Mouse (Mus musculus) forebrain, postnatal 0 days (tissue): ENCODE results near the gene Ceacam16. TPM values are rescaled to one million over a fixed set of nuclear protein-coding genes. Genes with fewer than 3 reads are reported as not detected.

Experiments used
- ATAC-seq: fragments of 200-750 bp; cut with Nextera tagmentation; 2 replicates; pipeline ENCODE4 v1.8.0; 2017; ENCODE audit warnings: mild to moderate bottlenecking, moderate library complexity
- DNase-seq: peaks from one replicate; pipeline ENCODE4 v3.0.0-alpha.2; 2015
- H3K27ac ChIP-seq: fragments of 300-500 bp; sonication (generic); 2 replicates; pipeline ENCODE4 v1.5.1; 2014; ENCODE audit warnings: low read depth, mild to moderate bottlenecking, antibody characterized with exemption, low read length, moderate library complexity, mixed read lengths
- H3K27me3 ChIP-seq: fragments of 300-500 bp; sonication (generic); 2 replicates; pipeline ENCODE4 v1.6.1; 2014; ENCODE audit warnings: mild to moderate bottlenecking, low read length, mixed read lengths; ENCODE audit not compliant: insufficient read depth
- H3K36me3 ChIP-seq: fragments of 300-500 bp; sonication (generic); 2 replicates; pipeline ENCODE4 v1.6.1; 2014; ENCODE audit warnings: mild to moderate bottlenecking, moderate library complexity; ENCODE audit not compliant: insufficient read depth
- H3K4me1 ChIP-seq: fragments of 300-500 bp; sonication (generic); 2 replicates; pipeline ENCODE4 v1.6.1; 2014; ENCODE audit warnings: antibody characterized with exemption; ENCODE audit not compliant: insufficient read depth
- H3K4me2 ChIP-seq: fragments of 300-500 bp; sonication (generic); 2 replicates; pipeline ENCODE4 v1.6.1; 2014; ENCODE audit warnings: low read depth, mild to moderate bottlenecking, moderate library complexity
- H3K4me3 ChIP-seq: fragments of 300-500 bp; sonication (generic); 2 replicates; pipeline ENCODE4 v1.5.1; 2014; ENCODE audit warnings: low read depth, low read length, mixed read lengths
- H3K9ac ChIP-seq: fragments of 300-500 bp; sonication (generic); 2 replicates; pipeline ENCODE4 v1.6.1; 2014; ENCODE audit warnings: mild to moderate bottlenecking
- H3K9me3 ChIP-seq: fragments of 300-500 bp; sonication (generic); 2 replicates; pipeline ENCODE4 v1.6.1; 2016; ENCODE audit warnings: low read length
- CTCF ChIP-seq: sonication (generic); IDR thresholded peaks from 2 replicates; pipeline ENCODE4 v1.5.1; 2016; ENCODE audit warnings: antibody characterized with exemption, control low read depth, low read depth
- WGBS: fragments of 180-500 bp; shearing (Covaris S2); extraction: QIAGEN DNeasy Blood & Tissue Kit; methylation state at CpG from one replicate; pipeline ENCODE4 v1.1.7; 2014; 5-methylcytosine and 5-hydroxymethylcytosine counted together
- polyA plus RNA-seq: library from polyadenylated mRNA; unstranded; fragments of >200 nt; fragmentation: Nextera tagmentation; extraction: Ambion mirVana; gene quantifications from 2 replicates; pipeline ENCODE4 v1.2.1, GENCODE M21; 2015
- total RNA-seq: library from RNA; depleted of rRNA; stranded (reverse); fragments of >200 nt; gene quantifications from 2 replicates; pipeline ENCODE4 v1.2.3, GENCODE M21; 2014; rRNA removed

The Ceacam16 gene
- total and polyA plus RNA-seq, 2 experiments from 2014 or later, result 0.84 TPM; not detected in 1

- H3K4me1 ChIP-seq, result 0 out of 2 replicates have a peak, but pooled peaks cover 2% of the 10 kb centered on the region
- no peaks in the 10 kb centered on the region for H3K9me3 ChIP-seq
- no peak overlapping the region for H3K27ac ChIP-seq
- no peaks in the 10 kb centered on the region for H3K36me3 ChIP-seq
- ATAC-seq (no peak), DNase-seq (no peak)
- no peak overlapping the region for H3K4me2 ChIP-seq
- WGBS, result 84% methylated on average over 8 of the region's 8 CpGs
- no peak overlapping the region for H3K9ac ChIP-seq
- TF ChIP-seq CTCF, result no peak
- H3K27me3 ChIP-seq, result peaks cover 25% of the 10 kb centered on the region
- no peak overlapping the region for H3K4me3 ChIP-seq
These were observed 54.6 kb downstream of the Ceacam16 start for GRCm38 (mm10) chr7:19806356-19806969.

GRCm38 (mm10) chr7:19802995-19803394 is 58.1 kb downstream of the Ceacam16 start:
- Histone ChIP-seq H3K27ac (no peak overlapping the region), H3K4me3 (no peak overlapping the region), H3K4me1 (no peaks in the 10 kb centered on the region), H3K27me3 (peaks cover 4% of the 10 kb centered on the region; the same call in 1 of the 2 replicates), H3K9ac (no peak overlapping the region), H3K4me2 (no peak overlapping the region), H3K9me3 (no peaks in the 10 kb centered on the region), H3K36me3 (no peaks in the 10 kb centered on the region)
- WGBS, result 21% methylated on average over 7 of the region's 7 CpGs
- DNase-seq (peak; percentile 84), ATAC-seq (0 out of 2 replicates have a peak, but pooled peaks have one; percentile 20)
- TF ChIP-seq CTCF, result peak; percentile 90

Other genes starting within 250 kb of the Ceacam16 start
- 6.5 and 6.9 TPM in 2 replicates for gene Relb, start 231.9 kb downstream of the Ceacam16 start, total RNA-seq
- gene Relb, start 231.9 kb downstream of the Ceacam16 start, polyA plus RNA-seq, result 4.5 and 5.4 TPM in 2 replicates
- gene Clptm1, start 196.3 kb downstream of the Ceacam16 start, total RNA-seq, result 93.2 and 109 TPM in 2 replicates
- 111 and 136 TPM in 2 replicates for gene Clptm1, start 196.3 kb downstream of the Ceacam16 start, polyA plus RNA-seq
- gene Apoc2, start 183.4 kb downstream of the Ceacam16 start, total RNA-seq, result 0.86 TPM in 1 of 2 replicates, not detected in the other
- 0.50 TPM in 1 of 2 replicates, not detected in the other for gene Apoc2, start 183.4 kb downstream of the Ceacam16 start, polyA plus RNA-seq
- gene Gm44805, start 179.9 kb downstream of the Ceacam16 start, total RNA-seq, result not detected in 2 replicates
- gene Gm44805, start 179.9 kb downstream of the Ceacam16 start, polyA plus RNA-seq, result not detected in 2 replicates
- gene Apoc4, start 179.8 kb downstream of the Ceacam16 start, total RNA-seq, result not detected in 2 replicates
- gene Apoc4, start 179.8 kb downstream of the Ceacam16 start, polyA plus RNA-seq, result not detected in 2 replicates
- gene Apoc1, start 168.6 kb downstream of the Ceacam16 start, total RNA-seq, result 2.1 and 5.3 TPM in 2 replicates
- 3.0 and 5.5 TPM in 2 replicates for gene Apoc1, start 168.6 kb downstream of the Ceacam16 start, polyA plus RNA-seq
- gene Apoe, start 162.1 kb downstream of the Ceacam16 start, total RNA-seq, result 1,116 and 1,436 TPM in 2 replicates
- 1,283 and 1,495 TPM in 2 replicates for gene Apoe, start 162.1 kb downstream of the Ceacam16 start, polyA plus RNA-seq
- 98.9 and 113 TPM in 2 replicates for gene Tomm40, start 145.9 kb downstream of the Ceacam16 start, total RNA-seq
- gene Tomm40, start 145.9 kb downstream of the Ceacam16 start, polyA plus RNA-seq, result 146 and 147 TPM in 2 replicates
- 44.2 and 44.7 TPM in 2 replicates for gene Nectin2, start 110.8 kb downstream of the Ceacam16 start, total RNA-seq
- 47.2 and 48.7 TPM in 2 replicates for gene Nectin2, start 110.8 kb downstream of the Ceacam16 start, polyA plus RNA-seq
- gene Bcam, start 90.3 kb downstream of the Ceacam16 start, total RNA-seq, result 12.2 and 19.5 TPM in 2 replicates
- gene Bcam, start 90.3 kb downstream of the Ceacam16 start, polyA plus RNA-seq, result 10.9 and 12.7 TPM in 2 replicates
- gene Cblc, start 64.5 kb downstream of the Ceacam16 start, total RNA-seq, result 0.38 and 1.1 TPM in 2 replicates
- 0.67 and 0.84 TPM in 2 replicates for gene Cblc, start 64.5 kb downstream of the Ceacam16 start, polyA plus RNA-seq
- 0.43 and 0.77 TPM in 2 replicates for gene Bcl3, start 38.5 kb downstream of the Ceacam16 start, total RNA-seq
- 0.28 and 0.86 TPM in 2 replicates for gene Bcl3, start 38.5 kb downstream of the Ceacam16 start, polyA plus RNA-seq
- 32.4 and 33.3 TPM in 2 replicates for gene Gm19345, start 9.3 kb downstream of the Ceacam16 start, total RNA-seq
- 14.6 and 16.4 TPM in 2 replicates for gene Gm19345, start 9.3 kb downstream of the Ceacam16 start, polyA plus RNA-seq
- gene Ceacam19, start 26.7 kb upstream of the Ceacam16 start, total RNA-seq, result not detected in 2 replicates
- gene Ceacam19, start 26.7 kb upstream of the Ceacam16 start, polyA plus RNA-seq, result not detected in 2 replicates
- gene Pvr, start 59.9 kb upstream of the Ceacam16 start, total RNA-seq, result 12.0 and 12.8 TPM in 2 replicates
- 4.2 and 6.1 TPM in 2 replicates for gene Pvr, start 59.9 kb upstream of the Ceacam16 start, polyA plus RNA-seq
- not detected in 2 replicates for gene Igsf23, start 89.5 kb upstream of the Ceacam16 start, total RNA-seq
- gene Igsf23, start 89.5 kb upstream of the Ceacam16 start, polyA plus RNA-seq, result not detected in 2 replicates
- gene Ceacam20, start 104.1 kb upstream of the Ceacam16 start, total RNA-seq, result not detected in 2 replicates
- not detected in 2 replicates for gene Ceacam20, start 104.1 kb upstream of the Ceacam16 start, polyA plus RNA-seq
- not detected in 2 replicates for gene Nlrp9b, start 130.2 kb upstream of the Ceacam16 start, total RNA-seq
- gene Nlrp9b, start 130.2 kb upstream of the Ceacam16 start, polyA plus RNA-seq, result not detected in 2 replicates
- not detected in 2 replicates for gene Vmn1r91, start 238.4 kb upstream of the Ceacam16 start, total RNA-seq
- gene Vmn1r91, start 238.4 kb upstream of the Ceacam16 start, polyA plus RNA-seq, result not detected in 2 replicates